Mouse (Mus musculus): Measurements from ENCODE around the gene Zfp652. TPM values are rescaled to one million over a fixed set of nuclear protein-coding genes. Genes with fewer than 3 reads are reported as not detected.

The Zfp652 gene
- polyA plus RNA-seq, 1 experiment from 2014 or later: 36.8 TPM

DNA sequence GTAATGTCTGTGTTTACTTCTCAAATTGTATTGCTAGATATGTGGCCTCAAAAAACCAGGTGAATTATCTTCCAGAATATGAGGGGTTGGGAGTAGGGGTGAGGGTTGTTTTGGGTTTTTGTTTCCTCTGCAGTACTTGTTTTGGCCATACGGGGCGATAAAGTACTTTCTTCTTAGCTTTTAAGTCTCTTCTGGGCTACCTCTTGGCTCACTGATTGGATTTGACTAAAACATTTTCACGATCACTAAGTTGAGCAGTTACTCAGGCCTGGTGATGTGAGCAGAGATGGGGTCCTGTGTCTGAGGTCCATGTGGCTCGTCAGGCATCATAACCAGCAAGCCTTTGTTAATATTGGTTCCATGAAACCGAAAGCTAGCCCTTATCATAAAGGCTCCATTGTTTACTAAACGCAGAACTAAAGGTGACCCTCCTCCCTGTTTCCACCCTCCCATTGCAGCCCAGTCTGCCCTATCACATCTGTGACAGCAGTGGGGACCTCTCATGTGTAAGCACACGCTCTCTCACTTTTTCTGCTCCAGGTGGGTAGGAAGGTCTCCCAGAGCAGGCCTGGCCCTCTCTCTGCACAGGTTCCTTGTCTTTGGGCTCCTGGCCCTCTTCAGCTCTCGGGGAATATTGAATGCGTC, 58.4 kb downstream of the Zfp652 start:
- H3K9me3 ChIP-seq (ENCODE audit: control insufficient read depth, low read length): no peaks in the 10 kb centered on the region
- no peak overlapping the region for H3K4me2 ChIP-seq (ENCODE audit: low read length)
- WGBS: 65% methylated on average over 9 of the region's 9 CpGs
- no peaks in the 10 kb centered on the region for H3K27me3 ChIP-seq (replicated peaks; ENCODE audit: control insufficient read depth, insufficient read depth, low read length)
- ATAC-seq: no peak
- H3K4me3 ChIP-seq (replicated peaks; ENCODE audit: low read length): no peak overlapping the region
- H3K9ac ChIP-seq (replicated peaks; ENCODE audit: low read depth, low read length): no peak overlapping the region
- H3K4me1 ChIP-seq (replicated peaks; ENCODE audit: control insufficient read depth, insufficient read depth, low read length): no peaks in the 10 kb centered on the region
- H3K36me3 ChIP-seq (ENCODE audit: control insufficient read depth, insufficient read depth): no peaks in the 10 kb centered on the region
- no peak overlapping the region for H3K27ac ChIP-seq (ENCODE audit: low read length)

DNA sequence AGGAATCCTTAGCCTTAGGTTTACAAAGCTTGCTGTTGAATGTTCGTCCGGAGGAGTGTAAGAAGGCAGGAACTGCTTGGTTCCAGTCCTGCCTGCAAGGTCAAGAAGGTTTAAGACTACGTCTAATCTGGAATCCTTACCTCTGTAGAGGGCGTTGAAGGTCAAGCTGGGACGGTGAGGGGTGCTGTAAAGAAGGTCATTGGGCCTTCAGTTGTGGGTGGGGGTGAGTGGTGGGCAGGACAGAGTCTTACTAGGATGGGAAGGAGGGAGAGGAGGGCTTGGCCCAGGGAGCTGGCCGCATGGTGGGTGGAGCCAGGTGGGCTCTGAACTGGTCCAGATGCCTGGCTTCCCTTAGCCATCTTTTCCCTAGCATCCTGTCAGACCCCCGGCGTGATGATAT, 59.2 kb downstream of the Zfp652 start:
- Histone ChIP-seq H3K4me3 (replicated peaks; ENCODE audit: low read length) (no peak overlapping the region), H3K9ac (replicated peaks; ENCODE audit: low read depth, low read length) (no peak overlapping the region), H3K9me3 (ENCODE audit: control insufficient read depth, low read length) (no peaks in the 10 kb centered on the region), H3K36me3 (ENCODE audit: control insufficient read depth, insufficient read depth) (no peaks in the 10 kb centered on the region), H3K27me3 (replicated peaks; ENCODE audit: control insufficient read depth, insufficient read depth, low read length) (no peaks in the 10 kb centered on the region), H3K4me1 (replicated peaks; ENCODE audit: control insufficient read depth, insufficient read depth, low read length) (no peaks in the 10 kb centered on the region), H3K4me2 (ENCODE audit: low read length) (no peak overlapping the region), H3K27ac (ENCODE audit: low read length) (no peak overlapping the region)
- WGBS: 93% methylated on average over 8 of the region's 8 CpGs
- ATAC-seq: no peak

DNA sequence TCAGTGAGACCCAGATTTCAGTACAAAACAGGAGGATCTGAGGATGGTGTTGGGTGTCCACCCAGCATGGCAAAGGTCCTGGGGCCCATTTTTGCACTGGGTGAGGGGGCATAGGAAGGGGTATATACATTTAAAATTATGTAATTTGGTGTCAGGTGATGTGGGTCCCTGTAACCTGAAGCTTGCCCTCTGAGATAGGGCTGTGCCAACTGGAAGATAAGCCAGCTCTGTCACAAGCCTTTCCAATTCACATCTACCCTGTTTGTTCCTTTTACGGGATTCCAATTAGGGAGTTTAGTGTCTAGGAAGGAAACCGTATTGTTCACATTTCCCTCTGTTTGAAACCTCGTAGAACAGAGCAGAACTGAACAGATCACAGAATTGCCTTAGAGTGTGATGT, 60.8 kb downstream of the Zfp652 start:
- Histone ChIP-seq H3K27me3 (replicated peaks; ENCODE audit: control insufficient read depth, insufficient read depth, low read length) (no peaks in the 10 kb centered on the region), H3K27ac (ENCODE audit: low read length) (no peak overlapping the region), H3K9me3 (ENCODE audit: control insufficient read depth, low read length) (no peaks in the 10 kb centered on the region), H3K36me3 (ENCODE audit: control insufficient read depth, insufficient read depth) (no peaks in the 10 kb centered on the region), H3K4me1 (replicated peaks; ENCODE audit: control insufficient read depth, insufficient read depth, low read length) (no peaks in the 10 kb centered on the region), H3K4me3 (replicated peaks; ENCODE audit: low read length) (no peak overlapping the region), H3K9ac (replicated peaks; ENCODE audit: low read depth, low read length) (no peak overlapping the region), H3K4me2 (ENCODE audit: low read length) (no peak overlapping the region)
- 77% methylated on average over 3 of the region's 3 CpGs for WGBS
- ATAC-seq: no peak

DNA sequence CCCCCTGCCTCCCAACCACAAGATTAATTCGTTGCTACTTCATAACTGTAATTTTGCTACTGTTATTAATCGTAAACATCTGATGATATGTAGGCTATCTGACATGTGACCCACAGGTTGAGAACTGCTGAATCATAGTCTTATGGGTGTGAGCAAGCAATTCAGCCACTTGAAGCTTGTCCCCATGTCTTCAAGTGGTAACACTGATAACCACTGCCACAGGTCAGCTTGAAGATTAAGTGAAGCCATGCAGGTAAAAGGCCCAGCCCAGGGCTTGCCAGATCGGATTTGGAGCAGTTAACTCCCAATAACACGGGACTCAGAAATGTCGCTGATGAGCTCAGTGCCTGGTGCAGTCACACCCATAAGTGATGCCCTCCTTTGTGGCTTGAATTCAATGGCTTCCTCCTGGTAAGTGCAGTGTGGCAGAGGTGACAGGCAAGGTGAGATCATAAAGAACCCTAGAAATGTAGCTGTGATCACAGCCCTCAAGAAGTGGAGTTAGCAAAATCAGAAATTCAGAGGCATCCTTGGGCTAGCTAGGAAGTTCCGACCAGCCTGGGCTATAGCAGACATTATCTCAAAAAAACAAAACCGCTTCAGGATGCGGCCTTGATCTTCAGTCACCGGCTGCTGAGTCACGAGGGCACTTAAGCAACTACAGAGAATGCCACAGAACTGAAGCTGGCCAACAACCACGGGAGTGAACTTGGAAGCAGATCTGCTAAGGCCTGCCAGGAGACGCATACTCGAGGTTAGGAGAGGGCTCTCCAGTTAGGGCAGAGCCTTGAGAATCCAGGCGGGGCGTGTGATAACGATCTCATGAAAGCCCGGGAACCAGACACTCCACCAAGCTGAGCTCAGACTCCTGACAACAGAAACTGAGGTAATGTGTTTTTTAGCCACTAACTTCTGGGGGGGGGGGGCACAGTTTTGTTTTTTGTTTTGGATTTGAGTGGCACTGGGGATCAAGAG, 65.1 kb downstream of the Zfp652 start:
- no peaks in the 10 kb centered on the region for H3K4me1 ChIP-seq (replicated peaks; ENCODE audit: control insufficient read depth, insufficient read depth, low read length)
- no peak overlapping the region for H3K9ac ChIP-seq (replicated peaks; ENCODE audit: low read depth, low read length)
- ATAC-seq: no peak
- H3K4me3 ChIP-seq (replicated peaks; ENCODE audit: low read length): no peak overlapping the region
- no peak overlapping the region for H3K4me2 ChIP-seq (ENCODE audit: low read length)
- 71% methylated on average over 17 of the region's 17 CpGs for WGBS
- no peak overlapping the region for H3K27ac ChIP-seq (ENCODE audit: low read length)
- H3K9me3 ChIP-seq (ENCODE audit: control insufficient read depth, low read length): no peaks in the 10 kb centered on the region
- no peaks in the 10 kb centered on the region for H3K27me3 ChIP-seq (replicated peaks; ENCODE audit: control insufficient read depth, insufficient read depth, low read length)
- H3K36me3 ChIP-seq (ENCODE audit: control insufficient read depth, insufficient read depth): no peaks in the 10 kb centered on the region

DNA sequence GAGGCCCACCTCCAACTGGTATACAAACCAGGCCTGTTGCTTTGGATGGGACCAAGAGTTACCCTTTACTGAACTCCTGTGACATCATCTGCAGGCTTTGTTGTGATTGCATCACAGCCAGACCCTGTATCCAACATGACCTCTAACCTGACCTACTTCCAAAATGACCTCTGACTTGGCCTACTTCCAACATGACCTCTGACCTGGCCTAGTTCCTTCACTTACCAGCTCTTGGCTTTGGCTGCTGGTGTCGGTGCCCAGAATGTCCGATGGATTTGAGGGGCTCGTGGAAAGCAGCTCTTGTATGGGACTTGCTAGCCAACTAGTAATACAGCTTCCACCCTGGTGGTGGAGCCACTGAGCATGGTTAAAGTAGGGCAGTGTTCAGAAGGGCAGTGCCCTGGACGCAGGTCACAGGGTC, 66.4 kb downstream of the Zfp652 start:
- WGBS: 75% methylated on average over 4 of the region's 4 CpGs
- H3K4me1 ChIP-seq (replicated peaks; ENCODE audit: control insufficient read depth, insufficient read depth, low read length): no peaks in the 10 kb centered on the region
- H3K36me3 ChIP-seq (ENCODE audit: control insufficient read depth, insufficient read depth): no peaks in the 10 kb centered on the region
- ATAC-seq: no peak
- no peak overlapping the region for H3K9ac ChIP-seq (replicated peaks; ENCODE audit: low read depth, low read length)
- H3K27me3 ChIP-seq (replicated peaks; ENCODE audit: control insufficient read depth, insufficient read depth, low read length): no peaks in the 10 kb centered on the region
- H3K9me3 ChIP-seq (ENCODE audit: control insufficient read depth, low read length): no peaks in the 10 kb centered on the region
- H3K4me2 ChIP-seq (ENCODE audit: low read length): no peak overlapping the region
- no peak overlapping the region for H3K4me3 ChIP-seq (replicated peaks; ENCODE audit: low read length)
- no peak overlapping the region for H3K27ac ChIP-seq (ENCODE audit: low read length)

DNA sequence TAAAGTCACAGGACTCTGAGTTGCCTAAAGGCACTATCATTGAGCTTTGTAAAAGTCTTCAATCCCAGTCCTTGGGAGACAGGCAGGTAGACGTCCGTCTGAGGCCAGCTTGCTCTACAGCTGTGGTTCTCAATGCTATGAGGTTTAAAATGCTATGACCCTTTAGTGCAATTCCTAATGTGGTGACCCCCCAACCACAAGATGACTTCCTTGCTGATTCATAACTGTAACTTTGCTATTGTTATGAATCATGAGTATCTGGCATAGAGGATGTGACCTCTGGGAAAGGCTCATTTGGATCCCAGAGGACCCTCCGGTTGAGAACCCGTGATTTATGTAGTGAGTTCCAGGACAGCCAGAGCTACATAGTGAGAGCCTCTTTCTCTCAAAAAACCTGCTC, 66.9 kb downstream of the Zfp652 start:
- Histone ChIP-seq H3K9ac (replicated peaks; ENCODE audit: low read depth, low read length) (no peak overlapping the region), H3K4me2 (ENCODE audit: low read length) (no peak overlapping the region), H3K27ac (ENCODE audit: low read length) (no peak overlapping the region), H3K4me3 (replicated peaks; ENCODE audit: low read length) (no peak overlapping the region), H3K27me3 (replicated peaks; ENCODE audit: control insufficient read depth, insufficient read depth, low read length) (no peaks in the 10 kb centered on the region), H3K4me1 (replicated peaks; ENCODE audit: control insufficient read depth, insufficient read depth, low read length) (no peaks in the 10 kb centered on the region), H3K36me3 (ENCODE audit: control insufficient read depth, insufficient read depth) (no peaks in the 10 kb centered on the region), H3K9me3 (ENCODE audit: control insufficient read depth, low read length) (no peaks in the 10 kb centered on the region)
- no peak for ATAC-seq
- 93% methylated on average over 4 of the region's 4 CpGs for WGBS

DNA sequence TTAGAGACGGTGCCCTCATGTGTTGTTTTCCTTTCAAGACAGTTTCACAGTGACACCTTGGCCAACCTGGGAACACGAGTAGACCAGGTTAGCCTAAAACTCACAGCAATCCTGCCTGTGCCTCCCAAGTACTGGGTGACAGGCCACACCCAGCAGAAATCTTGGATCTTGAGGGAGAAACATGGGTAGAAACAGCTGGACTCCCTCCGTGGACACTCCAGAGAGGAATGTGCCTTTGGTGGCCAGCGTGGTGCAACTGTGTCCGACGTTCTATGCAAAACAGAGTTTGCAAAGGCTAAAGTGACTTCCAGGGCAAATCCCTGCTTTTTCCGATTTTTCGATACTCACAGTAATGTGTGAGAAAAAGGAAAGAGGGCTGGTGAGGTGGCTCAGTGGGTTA, 68.0 kb downstream of the Zfp652 start:
- H3K9ac ChIP-seq (replicated peaks; ENCODE audit: low read depth, low read length): no peak overlapping the region
- ATAC-seq: no peak
- no peaks in the 10 kb centered on the region for H3K4me1 ChIP-seq (replicated peaks; ENCODE audit: control insufficient read depth, insufficient read depth, low read length)
- H3K9me3 ChIP-seq (ENCODE audit: control insufficient read depth, low read length): no peaks in the 10 kb centered on the region
- WGBS: 92% methylated on average over 8 of the region's 8 CpGs
- H3K27me3 ChIP-seq (replicated peaks; ENCODE audit: control insufficient read depth, insufficient read depth, low read length): no peaks in the 10 kb centered on the region
- H3K4me2 ChIP-seq (ENCODE audit: low read length): no peak overlapping the region
- no peak overlapping the region for H3K27ac ChIP-seq (ENCODE audit: low read length)
- no peaks in the 10 kb centered on the region for H3K36me3 ChIP-seq (ENCODE audit: control insufficient read depth, insufficient read depth)
- no peak overlapping the region for H3K4me3 ChIP-seq (replicated peaks; ENCODE audit: low read length)

DNA sequence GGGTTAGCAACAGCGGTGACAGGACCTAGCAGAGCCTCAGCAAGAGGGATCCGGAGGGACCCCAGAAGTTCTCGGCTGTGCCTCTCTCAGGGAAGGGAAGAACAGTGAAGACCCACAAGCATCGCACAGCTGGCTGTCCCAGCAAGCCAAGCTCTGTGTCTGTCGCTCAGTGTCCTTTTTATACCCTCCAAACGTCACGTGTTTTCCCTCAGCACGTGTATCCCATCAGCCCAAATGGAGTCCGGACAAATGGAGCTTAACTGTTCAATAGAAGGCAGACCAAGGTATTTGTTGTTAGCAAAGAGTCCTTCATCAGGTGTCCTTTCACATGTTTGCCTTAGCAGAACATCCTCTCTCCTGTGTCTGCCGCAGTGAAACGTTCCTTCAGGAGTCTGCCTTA, 69.1 kb downstream of the Zfp652 start:
- Histone ChIP-seq H3K27ac (ENCODE audit: low read length) (no peak overlapping the region), H3K27me3 (replicated peaks; ENCODE audit: control insufficient read depth, insufficient read depth, low read length) (no peaks in the 10 kb centered on the region), H3K9me3 (ENCODE audit: control insufficient read depth, low read length) (no peaks in the 10 kb centered on the region), H3K4me2 (ENCODE audit: low read length) (no peak overlapping the region), H3K4me3 (replicated peaks; ENCODE audit: low read length) (no peak overlapping the region), H3K36me3 (ENCODE audit: control insufficient read depth, insufficient read depth) (no peaks in the 10 kb centered on the region), H3K4me1 (replicated peaks; ENCODE audit: control insufficient read depth, insufficient read depth, low read length) (no peaks in the 10 kb centered on the region), H3K9ac (replicated peaks; ENCODE audit: low read depth, low read length) (no peak overlapping the region)
- WGBS: 89% methylated on average over 11 of the region's 11 CpGs
- no peak for ATAC-seq

DNA sequence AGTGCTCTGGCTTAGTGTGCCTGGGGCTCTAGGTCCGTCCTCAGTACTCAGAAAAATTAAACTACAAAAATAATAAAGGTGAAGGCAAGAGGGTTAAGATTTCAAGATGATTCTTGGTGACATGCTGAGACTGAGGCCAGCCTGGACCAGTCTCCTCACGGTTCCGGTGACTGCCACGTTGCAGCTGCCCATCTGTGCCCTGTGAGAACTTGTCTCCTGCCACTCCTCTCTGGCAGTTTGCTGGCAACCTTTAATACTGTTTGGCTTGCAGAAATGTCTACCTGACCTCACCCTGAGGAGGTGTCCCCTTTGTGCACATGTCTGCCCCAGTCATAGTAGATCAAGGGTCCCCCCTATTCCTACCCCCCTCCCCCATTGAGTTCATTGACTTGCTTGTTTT, 71.0 kb downstream of the Zfp652 start:
- Histone ChIP-seq H3K4me2 (ENCODE audit: low read length) (no peak overlapping the region), H3K9ac (replicated peaks; ENCODE audit: low read depth, low read length) (no peak overlapping the region), H3K36me3 (ENCODE audit: control insufficient read depth, insufficient read depth) (no peaks in the 10 kb centered on the region), H3K27ac (ENCODE audit: low read length) (no peak overlapping the region), H3K9me3 (ENCODE audit: control insufficient read depth, low read length) (no peaks in the 10 kb centered on the region), H3K4me3 (replicated peaks; ENCODE audit: low read length) (no peak overlapping the region), H3K27me3 (replicated peaks; ENCODE audit: control insufficient read depth, insufficient read depth, low read length) (no peaks in the 10 kb centered on the region), H3K4me1 (replicated peaks; ENCODE audit: control insufficient read depth, insufficient read depth, low read length) (no peaks in the 10 kb centered on the region)
- ATAC-seq: no peak
- WGBS: 79% methylated on average over 4 of the region's 4 CpGs
